Mouse (Mus musculus) cerebral cortex, adult 2 months (tissue): Measurements from ENCODE around the gene Ssbp4.

ENCODE experiments used
- WGBS: fragments of 180-500 bp; shearing (Covaris S2); methylation state at CpG from one replicate; pipeline ENCODE4 v1.1.7; 2018; 5-methylcytosine and 5-hydroxymethylcytosine counted together

The Ssbp4 gene

DNA sequence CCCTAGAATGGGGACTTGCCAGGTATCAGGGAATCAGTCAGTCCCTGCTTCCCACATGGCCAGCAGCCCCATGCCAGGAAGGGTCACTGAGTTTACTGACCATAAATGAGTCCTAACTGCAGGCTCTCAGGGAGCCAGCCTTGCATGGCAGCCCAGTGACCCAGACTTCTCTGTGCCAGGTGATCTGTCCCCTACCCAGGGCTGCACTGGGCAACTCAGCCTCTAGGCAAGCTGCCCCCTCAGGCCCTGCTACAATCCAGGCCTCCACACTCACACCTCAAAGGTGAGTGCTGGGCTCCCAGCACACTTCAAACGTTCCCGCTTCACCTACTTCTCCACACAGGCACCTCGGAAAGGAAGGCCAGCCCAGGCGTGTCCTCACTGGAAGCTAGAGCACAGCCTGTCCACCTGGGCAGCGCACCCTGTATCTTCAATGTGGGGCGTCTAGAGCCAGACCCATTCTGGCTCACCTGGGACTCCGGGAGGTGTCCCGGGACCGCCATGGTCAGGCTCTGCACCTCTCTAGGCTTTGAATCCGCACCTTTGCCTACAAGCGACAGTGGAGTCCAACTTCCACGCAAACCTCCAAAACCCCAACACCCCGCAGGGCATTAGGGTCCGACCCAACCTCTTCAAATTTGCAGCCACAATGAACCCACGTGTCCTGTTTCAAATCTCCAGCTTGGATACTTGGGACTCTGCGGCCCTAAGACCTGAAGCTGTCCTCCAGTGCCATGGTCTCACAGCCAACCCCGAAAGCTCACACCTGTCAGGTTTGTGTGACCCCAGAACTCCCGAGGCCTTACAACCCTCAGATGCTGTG lies 1.7 kb downstream of the Ssbp4 start:
- WGBS = 62% methylated on average over 18 of the region's 18 CpGs

DNA sequence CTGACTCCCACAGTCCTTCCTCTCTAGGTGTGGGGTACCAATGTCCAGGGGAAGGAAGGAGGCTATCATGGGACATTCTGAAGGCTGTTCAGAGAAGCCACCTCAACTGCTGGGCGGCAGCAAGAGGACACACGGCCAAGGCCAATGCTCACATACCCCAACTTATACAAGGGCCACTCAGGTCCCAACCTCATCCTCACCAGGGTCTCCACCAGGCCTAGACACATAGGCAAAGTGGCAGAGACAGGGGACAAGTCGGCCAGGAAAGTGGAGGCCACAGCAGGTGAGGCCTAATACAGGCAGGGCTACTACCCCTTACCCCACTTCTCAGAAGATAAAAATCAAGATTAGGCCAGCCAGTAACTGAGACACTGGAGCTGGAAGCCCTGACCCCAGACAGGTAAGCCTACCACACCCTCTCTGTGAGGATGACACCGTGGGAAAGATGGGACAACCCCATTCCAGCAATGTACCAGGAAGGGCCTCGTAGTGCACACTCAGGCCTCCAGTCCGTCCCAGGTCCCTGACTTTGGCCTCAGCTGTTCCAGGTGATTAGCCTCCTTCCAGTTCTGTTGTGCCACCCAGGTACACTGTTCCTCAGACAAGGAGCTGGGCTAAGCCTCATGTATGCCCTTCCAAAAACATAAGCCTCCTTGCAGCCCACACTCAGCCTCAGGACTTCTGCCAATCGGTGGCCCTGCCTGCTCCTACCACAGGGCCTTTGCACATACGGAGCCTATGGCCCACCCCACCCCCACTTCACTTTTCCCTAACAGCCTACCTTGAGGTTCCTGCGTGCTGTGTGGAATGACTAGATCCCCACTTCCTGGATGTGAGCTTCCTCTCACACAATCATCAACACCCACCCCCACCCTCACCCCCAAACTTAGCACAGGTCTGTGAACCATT lies 2.5 kb downstream of the Ssbp4 start:
- whole genome bisulfite sequencing = 80% methylated on average over 9 of the region's 9 CpGs

DNA sequence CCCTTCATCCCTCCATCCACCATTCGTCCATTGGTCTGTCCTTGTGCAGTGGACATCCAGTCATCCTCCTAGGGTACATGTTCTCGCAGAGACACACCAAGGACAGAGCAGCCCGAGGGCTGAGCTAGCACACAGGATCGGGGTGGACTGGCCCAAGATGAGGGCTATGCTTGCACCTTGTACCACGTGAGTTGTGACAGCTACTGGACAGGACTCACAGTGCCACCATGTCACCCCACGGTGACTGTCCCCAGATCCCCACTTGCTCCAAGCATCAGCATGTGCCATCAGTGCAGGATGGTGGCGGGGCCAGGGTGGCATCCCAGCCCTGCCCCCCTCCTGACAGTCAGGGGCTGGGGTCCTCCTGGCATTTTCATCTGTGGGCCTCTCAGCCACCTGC lies 4.1 kb downstream of the Ssbp4 start:
- 89% methylated on average over 7 of the region's 7 CpGs for WGBS

DNA sequence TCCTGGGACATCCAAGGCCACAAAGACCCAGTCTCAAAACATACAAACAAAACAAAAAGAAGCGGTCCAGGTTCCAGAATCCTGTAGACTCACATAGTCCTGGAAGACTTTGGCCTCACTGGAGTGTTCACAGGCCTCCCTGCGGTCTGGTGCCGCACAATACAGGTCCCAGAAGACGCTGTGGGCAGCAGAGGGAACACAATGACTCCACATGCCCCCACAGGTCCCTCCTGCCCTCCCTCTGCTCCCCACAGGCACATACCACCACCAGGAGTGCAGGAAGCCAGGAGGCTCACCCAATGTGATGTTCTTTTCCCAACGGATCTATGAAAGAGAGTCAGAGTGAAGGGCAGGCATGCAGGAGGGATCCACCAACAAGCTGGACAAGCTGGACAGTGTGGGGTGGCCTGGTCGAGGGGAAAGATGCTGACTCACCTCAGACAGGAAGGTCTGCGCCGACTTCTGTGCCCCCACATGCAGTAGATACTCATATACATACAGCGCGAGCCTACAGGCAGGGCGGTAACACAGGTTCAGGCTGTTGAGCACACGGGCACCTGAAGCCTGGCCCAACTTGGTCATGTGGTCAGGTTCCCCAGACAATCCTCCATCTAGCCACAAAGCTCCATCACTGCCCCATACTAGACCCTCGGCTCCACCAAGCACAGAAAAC lies 6.4 kb downstream of the Ssbp4 start:
- WGBS = 93% methylated on average over 13 of the region's 13 CpGs

DNA sequence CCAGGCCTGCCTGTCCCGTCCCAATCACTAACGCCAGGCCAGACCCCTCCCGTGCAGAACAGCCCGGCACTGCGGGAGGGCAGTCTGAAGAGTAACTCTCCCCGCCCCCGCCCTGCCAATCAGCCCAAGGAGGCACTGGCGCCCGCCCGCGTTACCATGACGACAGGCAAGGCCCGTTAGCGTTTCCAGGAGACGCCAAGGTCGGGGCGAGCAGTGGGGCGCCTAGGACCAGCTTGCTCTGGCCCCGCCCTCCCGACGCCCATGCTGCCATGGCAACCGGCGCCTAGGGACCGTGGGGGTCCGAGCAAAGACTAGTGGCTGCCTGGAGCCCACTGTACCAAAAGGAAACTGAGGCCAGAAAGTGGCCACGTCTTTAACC lies 7.4 kb downstream of the Ssbp4 start:
- WGBS = 3% methylated on average over 26 of the region's 26 CpGs

DNA sequence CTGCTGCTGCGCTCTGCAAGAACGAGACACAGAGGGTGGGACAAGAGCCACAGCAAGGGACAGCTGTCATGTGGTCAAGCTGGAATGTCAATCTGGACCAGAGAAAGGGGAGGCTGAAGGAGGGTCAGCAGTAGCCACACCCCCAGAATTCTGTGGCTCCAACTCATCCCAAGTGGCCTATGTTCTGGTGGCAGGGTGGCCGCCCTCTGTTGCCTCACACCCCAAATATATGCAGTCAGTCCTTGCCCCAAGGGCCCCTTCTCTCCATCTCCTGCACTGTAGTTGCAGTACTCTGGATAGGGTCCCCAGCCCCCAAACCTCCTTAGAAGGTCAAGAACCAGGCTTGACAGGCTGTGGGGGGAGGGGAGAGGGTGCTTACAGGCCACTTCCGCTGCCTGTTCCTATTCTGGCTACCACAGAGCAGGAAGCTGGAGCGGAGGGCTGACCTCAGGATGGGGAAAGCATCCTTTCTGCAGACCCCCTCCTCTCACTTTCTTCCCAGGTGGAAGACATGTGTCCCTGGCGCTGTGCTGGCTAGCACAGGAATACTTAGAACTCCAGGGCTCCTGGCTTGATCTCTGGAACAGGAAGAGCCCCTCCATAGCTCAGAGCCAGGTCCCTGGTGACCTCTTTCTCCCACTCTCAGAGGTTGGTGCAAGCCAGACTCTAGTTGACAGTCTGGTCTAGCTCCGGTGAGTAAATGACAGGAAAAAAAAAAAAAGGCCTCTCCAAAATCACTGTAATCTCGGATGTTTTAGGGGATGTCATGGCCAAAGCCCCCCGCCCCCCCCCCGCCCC lies 8.0 kb downstream of the Ssbp4 start:
- WGBS = 39% methylated on average over 10 of the region's 10 CpGs

DNA sequence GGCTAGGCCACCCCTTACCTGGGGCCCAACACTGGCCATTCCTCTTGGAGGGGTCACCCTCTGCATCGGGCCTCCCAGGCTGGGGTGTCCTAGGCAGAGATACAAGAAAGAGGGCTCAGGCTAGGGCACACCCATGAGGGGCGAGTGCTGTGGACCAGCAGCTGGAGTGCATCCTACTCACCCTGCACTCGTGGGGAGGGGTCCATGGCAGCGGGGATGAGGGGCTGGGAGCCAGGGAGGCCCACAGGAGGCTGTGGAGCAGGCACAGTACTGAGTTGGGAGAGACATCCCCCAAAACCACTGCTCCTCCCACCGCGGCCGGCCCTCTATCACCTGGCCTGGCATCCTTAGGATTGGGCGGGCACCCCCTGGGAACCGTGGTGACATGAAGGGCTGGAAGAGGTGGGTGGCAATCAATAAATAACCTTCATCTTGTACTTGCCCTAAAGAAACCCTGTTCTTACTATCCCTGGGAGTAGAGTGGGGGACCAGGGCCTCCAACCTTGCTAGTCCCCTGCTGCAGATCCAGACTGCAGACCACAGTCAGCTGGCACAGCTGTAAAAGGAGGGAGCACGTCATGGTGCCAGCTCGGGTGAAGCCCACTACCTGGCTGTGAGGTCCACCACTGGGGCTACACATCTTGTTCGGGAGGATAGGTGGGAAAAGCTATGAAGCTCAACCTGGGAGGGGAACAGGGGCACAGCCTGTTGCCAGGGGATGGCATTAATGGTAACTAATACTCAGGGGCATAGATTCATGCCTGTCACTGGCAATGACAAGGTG lies 9.0 kb downstream of the Ssbp4 start:
- WGBS = 86% methylated on average over 12 of the region's 12 CpGs

DNA sequence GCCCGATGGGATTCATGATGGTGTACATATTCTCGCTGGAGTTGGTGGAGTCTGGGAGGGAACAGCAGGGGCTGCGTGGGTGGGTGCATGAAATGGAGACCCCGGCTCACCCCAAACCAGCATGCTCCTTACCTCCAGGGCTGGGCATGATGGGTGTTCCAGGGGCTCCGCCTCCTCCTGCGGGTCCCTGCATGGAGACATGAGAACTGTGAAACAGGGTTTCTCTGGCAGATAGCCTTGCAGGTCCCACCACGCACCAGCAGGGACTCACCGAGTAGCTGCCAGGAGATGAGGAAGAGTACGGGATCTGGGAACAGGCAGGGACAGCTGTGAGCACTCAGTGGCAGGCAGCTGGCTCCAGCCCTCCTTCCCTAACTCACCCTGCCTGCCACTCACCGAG lies 9.9 kb downstream of the Ssbp4 start:
- 37% methylated on average over 10 of the region's 10 CpGs for WGBS

DNA sequence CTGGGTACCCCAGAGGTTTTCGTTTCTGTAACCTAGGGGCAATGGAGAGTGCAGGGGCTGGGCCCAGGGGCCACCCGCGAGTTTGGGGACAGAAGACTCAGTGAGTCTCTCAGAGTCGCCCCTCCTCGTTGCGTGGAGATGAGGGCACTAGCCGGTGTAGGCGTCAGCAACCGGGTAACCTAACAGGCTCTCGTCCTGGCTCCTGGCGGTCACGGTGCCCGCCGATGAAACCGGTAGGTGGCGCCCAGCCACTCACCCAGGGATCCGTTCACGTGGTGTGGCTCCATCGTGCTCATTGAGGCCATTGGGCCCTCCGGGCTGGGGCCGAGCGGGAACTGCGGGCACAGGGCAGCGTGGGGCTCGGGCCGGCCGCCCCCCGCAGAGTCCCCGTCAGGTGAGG lies 10.4 kb downstream of the Ssbp4 start:
- WGBS = 24% methylated on average over 29 of the region's 29 CpGs

DNA sequence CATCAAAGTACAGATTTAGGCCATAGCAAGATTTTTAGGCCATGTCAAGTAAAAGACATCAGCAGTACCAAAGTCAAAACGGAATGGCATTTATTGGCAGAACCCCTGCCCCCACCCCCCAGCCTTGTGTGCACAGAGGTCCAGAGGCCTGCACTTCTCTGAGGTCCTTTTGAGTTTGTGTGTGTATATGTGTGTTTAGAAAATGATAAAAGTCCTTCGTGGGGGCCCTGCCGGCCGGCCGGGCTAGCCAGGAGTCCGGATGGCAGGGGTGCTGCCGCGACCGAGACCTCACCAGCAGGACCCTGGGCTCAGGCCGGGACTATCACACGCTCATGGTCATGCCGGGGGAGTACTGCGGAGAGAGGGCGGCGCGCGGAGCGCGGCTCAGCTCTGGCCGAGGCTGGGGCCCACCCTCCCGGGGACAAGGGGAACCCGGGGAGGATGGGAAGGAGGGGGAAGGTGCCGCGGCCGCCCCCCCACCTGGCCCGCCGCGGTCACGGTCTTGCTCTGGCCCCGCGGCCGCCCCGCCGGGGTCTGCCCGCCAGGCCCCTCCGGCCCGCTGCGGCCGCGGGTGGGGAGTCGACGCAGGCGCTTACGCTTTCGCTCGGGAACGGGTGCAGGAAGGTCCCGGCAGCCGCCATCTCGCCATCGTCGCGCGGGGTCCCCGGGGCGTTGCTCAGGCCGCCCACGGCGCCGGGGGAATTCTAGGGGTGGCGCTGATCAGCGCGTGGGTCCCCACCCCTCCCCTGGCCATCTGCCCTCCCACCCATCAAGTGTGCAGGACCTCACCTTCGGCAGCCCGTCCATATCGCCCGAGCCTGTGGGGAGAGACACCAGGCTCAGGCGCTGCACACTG lies 11.0 kb downstream of the Ssbp4 start:
- WGBS = 41% methylated on average over 66 of the region's 68 CpGs

DNA sequence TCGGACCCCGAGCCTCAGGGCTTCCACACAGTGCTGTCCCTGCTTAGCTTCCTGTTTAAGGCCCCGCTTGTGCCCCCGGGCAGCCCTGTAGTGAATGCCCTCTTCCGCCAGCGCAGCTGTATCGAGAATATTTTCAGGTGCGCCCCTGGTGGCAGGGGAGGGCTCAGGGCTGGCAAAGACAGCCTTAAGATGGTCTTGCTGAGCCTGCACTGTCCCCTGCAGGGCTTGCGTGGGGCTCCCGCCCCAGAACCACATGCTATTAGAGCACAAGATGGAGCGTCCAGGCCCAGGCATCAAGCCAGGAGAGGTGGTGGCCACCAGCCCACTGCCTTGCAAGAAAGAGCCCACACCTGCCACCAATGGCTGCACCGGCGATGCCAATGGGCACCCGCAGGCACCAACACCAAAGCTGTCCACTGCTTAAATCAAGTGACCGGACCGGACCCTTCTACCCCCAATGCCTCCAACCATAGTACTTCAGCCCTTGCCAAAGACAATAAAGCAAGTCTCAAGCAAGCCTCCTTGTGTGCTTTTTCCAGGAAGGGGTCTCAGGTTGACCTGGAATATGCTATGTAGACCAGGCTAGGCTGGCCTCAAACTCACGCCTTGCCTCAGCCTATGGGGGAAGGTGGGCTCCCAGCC lies 11.8 kb downstream of the Ssbp4 start:
- WGBS = 80% methylated on average over 17 of the region's 17 CpGs

DNA sequence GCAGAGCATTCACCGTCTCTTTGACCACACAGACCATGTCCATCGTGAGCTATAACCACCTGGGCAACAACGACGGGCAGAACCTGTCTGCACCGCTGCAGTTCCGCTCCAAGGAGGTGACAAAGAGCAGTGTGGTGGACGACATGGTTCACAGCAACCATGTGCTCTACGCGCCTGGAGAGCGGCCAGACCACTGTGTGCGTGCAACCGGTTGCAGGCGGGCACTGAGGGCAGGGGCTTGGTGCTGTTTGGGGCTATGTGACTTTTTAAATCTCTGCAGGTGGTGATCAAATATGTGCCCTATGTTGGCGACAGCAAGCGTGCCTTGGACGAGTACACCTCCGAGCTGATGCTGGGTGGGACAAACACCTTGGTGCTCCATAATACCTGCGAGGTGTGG lies 12.5 kb downstream of the Ssbp4 start:
- 92% methylated on average over 18 of the region's 18 CpGs for WGBS

DNA sequence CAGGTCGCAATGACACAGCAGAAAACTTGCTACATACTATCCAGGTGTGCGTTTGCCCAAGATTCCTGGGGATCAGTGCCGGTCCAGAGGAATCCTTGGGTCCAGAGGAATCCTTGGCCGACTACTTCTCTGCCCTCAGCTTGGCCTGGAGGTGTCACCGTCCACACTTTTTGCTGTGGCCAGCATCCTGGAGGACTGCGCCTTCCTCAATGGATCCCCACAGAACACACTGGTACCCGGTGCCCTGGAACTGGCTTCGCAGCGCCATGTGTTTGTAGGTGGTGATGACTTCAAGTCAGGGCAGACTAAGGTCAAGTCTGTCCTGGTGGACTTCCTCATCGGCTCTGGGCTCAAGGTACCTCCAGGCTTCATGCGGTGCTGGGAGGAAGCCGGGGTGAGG lies 12.9 kb downstream of the Ssbp4 start:
- 91% methylated on average over 12 of the region's 12 CpGs for WGBS

DNA sequence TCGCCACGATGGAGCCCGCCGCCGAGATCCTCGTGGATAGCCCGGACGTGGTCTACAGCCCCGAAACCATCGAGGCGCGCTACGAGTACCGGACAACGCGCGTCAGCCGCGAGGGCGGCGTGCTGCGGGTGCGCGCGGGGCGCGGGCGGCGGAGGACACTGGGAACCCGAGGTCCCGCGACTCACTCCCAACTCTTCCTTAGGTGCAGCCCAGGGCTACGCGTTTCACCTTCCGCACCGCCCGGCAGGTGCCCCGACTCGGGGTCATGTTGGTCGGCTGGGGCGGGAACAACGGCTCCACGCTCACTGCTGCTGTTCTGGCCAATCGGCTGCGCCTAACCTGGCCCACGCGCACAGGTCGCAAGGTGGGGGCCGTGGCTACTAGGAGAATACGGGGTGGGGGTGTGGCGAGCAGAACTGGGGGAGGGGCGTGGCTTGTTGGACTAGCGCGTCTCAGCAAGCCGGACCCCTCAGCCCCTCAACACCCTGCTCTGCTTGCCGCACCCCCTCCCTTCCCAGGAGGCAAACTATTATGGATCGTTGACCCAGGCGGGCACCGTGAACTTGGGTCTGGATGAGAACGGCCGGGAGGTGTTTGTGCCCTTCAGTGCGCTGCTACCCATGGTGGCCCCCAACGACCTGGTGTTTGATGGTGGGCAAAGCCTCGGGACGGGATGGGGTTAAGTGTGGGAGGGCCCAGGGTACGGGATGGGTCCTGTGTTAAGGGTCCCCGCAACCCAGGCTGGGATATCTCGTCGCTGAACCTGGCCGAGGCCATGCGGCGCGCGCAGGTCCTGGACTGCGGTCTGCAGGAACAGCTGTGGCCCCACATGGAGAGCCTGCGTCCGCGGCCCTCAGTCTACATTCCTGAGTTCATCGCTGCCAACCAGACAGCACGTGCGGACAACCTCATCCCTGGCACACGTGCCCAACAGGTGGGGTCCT lies 13.8 kb downstream of the Ssbp4 start:
- 12% methylated on average over 82 of the region's 82 CpGs for WGBS

DNA sequence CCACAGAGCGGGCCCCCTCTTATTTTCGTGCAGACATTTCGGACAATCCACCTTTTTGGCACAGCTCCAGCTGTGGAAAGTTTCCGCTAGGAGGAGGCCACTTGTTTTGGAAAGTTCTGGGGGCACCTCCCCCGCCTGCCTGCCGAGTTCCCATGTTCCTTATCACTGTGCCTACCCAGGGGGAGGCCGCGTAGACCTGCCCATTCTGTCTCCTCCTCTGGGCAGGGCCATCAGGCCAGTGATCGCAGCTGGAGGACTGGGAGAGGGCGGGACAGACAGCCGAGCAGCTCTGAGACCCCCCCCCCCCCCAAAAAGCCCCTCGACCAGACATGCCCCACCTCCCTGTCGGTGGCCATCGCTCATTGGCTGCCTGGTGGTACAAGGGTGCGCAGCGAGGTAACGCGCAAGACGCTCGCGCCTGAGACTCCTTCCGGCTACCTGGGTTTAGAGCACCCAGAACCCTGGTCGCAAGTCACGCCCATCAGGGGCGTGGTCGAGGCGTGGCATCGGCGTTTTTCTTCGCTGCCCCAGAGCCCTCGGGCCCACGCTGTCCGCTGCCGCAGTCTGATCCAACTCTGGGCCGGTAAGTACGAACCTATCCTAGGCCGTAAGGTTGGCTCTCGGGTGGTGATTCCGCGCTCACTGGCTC lies 14.6 kb downstream of the Ssbp4 start, which contains the start of gene Isyna1:
Gene Isyna1 (plus strand): TSS at position 413 of the 649 bp plus-strand sequence.
- 3% methylated on average over 40 of the region's 40 CpGs for WGBS

DNA sequence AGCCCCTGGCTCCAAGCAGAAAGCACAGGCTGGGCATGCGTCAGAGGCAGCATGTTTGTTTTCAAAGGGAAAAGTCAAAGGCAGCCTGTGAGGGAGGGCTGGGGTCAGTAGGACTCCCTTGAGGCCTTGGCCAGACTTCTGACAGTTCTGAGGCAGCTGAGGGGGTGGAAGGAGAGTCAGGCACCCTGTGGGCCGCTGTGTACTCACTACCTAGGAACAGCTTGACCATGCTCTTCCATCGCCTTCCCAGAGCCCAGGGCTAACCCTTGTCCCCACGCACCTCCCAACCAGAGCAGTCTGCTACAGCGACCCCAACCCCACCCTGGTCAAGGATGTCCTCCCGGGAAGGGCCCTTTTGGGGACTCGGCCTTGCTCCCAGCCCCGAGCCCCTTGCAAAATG lies 15.5 kb downstream of the Ssbp4 start:
- WGBS = 60% methylated on average over 8 of the region's 8 CpGs

DNA sequence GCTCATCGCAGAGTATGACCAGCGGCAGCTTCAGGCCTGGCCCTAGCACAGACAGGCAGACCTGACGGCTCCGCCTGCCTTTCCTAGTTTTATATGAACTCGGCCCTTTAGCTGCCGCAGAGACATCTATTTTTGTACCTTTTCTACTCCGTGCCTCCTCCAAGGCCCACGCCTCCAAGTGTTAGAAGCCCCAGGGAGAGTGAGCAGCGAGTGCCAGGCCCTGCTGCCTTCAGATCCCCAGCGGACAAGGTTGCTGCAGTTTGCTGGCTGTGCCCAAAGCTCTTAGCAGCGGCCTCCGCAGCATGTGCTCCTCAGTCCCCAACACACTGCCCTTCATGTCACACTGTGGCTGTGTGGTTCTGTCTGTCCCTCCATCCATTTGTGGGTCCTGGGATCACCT lies 17.1 kb downstream of the Ssbp4 start:
- 51% methylated on average over 12 of the region's 12 CpGs for WGBS

DNA sequence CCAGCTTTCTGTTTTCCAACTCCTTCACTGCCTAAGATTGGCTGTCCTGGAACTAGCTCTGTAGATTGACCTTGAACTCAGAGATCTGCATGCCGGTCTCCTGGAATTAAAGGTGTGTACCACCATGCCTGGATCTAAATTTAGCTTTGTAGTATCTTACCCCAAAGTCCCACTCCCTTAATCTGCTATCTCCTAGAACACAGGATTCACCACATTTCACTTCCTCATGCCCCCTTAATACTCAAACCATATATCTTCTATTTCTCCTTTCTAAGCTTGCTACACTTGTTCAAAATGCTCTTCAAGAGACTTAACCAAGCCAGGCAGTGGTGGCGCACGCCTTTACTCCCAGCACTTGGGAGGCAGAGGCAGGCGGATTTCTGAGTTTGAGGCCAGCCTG lies 20.7 kb downstream of the Ssbp4 start:
- 95% methylated on average over 4 of the region's 4 CpGs for WGBS
